Mouse (Mus musculus) kidney, embryonic 15.5 days (tissue): ENCODE measurements at regions not wholly inside any gene's neighbourhood (a gene's known extent, or its start where the extent isn't known, plus 50 kb on each side); places are given as distances from the start of the nearest gene placed in this dataset.
A peak's percentile ranks its signal among the peaks of the same experiment; 100 is the strongest.

Source experiments
- ATAC-seq: fragments of 200-750 bp; cut with Nextera tagmentation; replicated peaks from 2 replicates; pipeline ENCODE4 v1.8.0; 2017; ENCODE audit warnings: moderate TSS enrichment; ENCODE audit not compliant: low FRiP score
- H3K27ac ChIP-seq: fragments of 300-500 bp; sonication (generic); 2 replicates; pipeline ENCODE4 v1.5.1; 2015; ENCODE audit warnings: mild to moderate bottlenecking, inconsistent platforms
- H3K27me3 ChIP-seq: fragments of 300-500 bp; sonication (generic); 2 replicates; pipeline ENCODE4 v1.6.1; 2015; ENCODE audit warnings: inconsistent platforms
- H3K36me3 ChIP-seq: fragments of 300-500 bp; sonication (generic); 2 replicates; pipeline ENCODE4 v1.6.1; 2015; ENCODE audit warnings: inconsistent platforms
- H3K4me1 ChIP-seq: fragments of 300-500 bp; sonication (generic); 2 replicates; pipeline ENCODE4 v1.6.1; 2015; ENCODE audit warnings: inconsistent platforms
- H3K4me2 ChIP-seq: fragments of 300-500 bp; sonication (generic); 2 replicates; pipeline ENCODE4 v1.6.1; 2015; ENCODE audit warnings: moderate library complexity, mild to moderate bottlenecking, inconsistent platforms
- H3K4me3 ChIP-seq: fragments of 300-500 bp; sonication (generic); replicated peaks from 2 replicates; pipeline ENCODE4 v1.5.1; 2015; ENCODE audit warnings: mild to moderate bottlenecking, inconsistent platforms
- H3K9ac ChIP-seq: fragments of 300-500 bp; sonication (generic); 2 replicates; pipeline ENCODE4 v1.6.1; 2015; ENCODE audit warnings: mild to moderate bottlenecking, inconsistent platforms
- H3K9me3 ChIP-seq: fragments of 300-500 bp; sonication (generic); replicated peaks from 2 replicates; pipeline ENCODE4 v1.6.1; 2016; ENCODE audit warnings: inconsistent platforms
- WGBS: fragments of 180-500 bp; shearing (Covaris S2); methylation state at CpG from one replicate; pipeline ENCODE4 v1.1.7; 2015; ENCODE audit warnings: mixed read lengths; 5-methylcytosine and 5-hydroxymethylcytosine counted together

DNA sequence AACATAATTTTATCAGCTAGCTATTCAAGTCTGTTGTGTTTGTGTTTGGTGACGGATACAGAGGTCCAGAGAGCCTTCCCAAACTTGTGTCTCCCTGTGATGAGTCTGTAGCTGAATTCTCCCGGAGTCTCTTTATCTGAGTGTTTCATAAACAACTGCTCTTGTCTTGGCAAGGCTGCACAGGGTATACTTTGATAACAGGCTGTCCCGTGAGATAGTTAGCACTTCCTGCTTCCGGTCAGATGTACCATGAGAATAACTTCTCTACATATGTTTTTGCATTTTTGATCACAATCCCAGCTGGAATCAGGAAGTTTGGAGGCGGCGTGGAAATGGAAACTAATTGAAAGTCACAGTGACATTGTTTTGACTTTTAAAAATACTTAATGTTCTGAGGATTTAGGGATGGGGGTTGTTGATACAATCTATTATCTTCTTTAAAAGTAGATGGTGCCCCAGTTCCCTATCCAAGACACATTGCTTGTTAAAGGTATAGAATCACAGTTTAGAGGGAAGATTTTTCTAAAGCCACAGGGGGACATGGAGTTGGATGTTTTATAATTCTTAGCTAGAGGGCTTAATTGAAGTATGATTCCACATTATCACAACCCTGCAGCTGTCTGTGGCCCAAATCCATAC is 257.9 kb downstream of the Gm10295 start:
- peaks cover 2% of the 10 kb centered on the region; the same call in 1 of the 2 replicates for H3K4me1 ChIP-seq
- ATAC-seq: no peak
- no peak overlapping the region for H3K27ac ChIP-seq
- WGBS: 55% methylated on average over 6 of the region's 6 CpGs
- H3K36me3 ChIP-seq: no peaks in the 10 kb centered on the region
- H3K9me3 ChIP-seq: no peaks in the 10 kb centered on the region
- no peak overlapping the region for H3K4me3 ChIP-seq
- H3K4me2 ChIP-seq: no peak overlapping the region
- H3K27me3 ChIP-seq: no peaks in the 10 kb centered on the region
- no peak overlapping the region for H3K9ac ChIP-seq

DNA sequence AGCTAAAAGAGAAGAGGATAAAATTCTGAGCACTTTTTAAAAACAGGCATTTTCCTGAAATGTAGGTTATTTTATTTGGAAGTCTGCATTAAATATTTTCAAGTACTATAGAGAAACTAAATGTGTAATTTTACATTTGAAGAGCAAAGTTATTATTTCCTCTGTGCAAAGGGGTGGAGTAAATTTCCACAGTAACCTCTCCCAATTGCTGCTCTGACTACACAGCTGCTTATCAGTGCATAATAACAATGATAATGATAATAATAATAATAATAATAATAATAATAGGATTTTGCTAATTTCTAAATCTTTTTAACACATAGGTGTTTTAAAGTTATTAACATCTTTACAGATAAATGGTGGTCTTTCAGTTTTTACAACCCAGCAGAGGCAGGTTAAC is 258.5 kb downstream of the Gm10295 start:
- no peak overlapping the region for H3K4me3 ChIP-seq
- H3K4me2 ChIP-seq: no peak overlapping the region
- H3K27ac ChIP-seq: no peak overlapping the region
- H3K4me1 ChIP-seq: peaks cover 2% of the 10 kb centered on the region; the same call in 1 of the 2 replicates
- H3K27me3 ChIP-seq: no peaks in the 10 kb centered on the region
- ATAC-seq: no peak
- H3K9me3 ChIP-seq: no peaks in the 10 kb centered on the region
- no peak overlapping the region for H3K9ac ChIP-seq
- no peaks in the 10 kb centered on the region for H3K36me3 ChIP-seq

- no peak overlapping the region for H3K27ac ChIP-seq
- no peaks in the 10 kb centered on the region for H3K36me3 ChIP-seq
- no peak overlapping the region for H3K4me2 ChIP-seq
- 52% methylated on average over 3 of the region's 3 CpGs for WGBS
- ATAC-seq: no peak
- no peaks in the 10 kb centered on the region for H3K9me3 ChIP-seq
- H3K4me1 ChIP-seq: peaks cover 2% of the 10 kb centered on the region; the same call in 1 of the 2 replicates
- no peak overlapping the region for H3K9ac ChIP-seq
- no peaks in the 10 kb centered on the region for H3K27me3 ChIP-seq
- H3K4me3 ChIP-seq: no peak overlapping the region
Measured at GRCm38 (mm10) chr7:71092301-71092700, 259.0 kb downstream of the Gm10295 start.

GRCm38 (mm10) chr7:71064446-71065391 is 286.6 kb downstream of the Gm10295 start:
- whole genome bisulfite sequencing: 29% methylated on average over 14 of the region's 14 CpGs
- peaks cover 12% of the 10 kb centered on the region for H3K4me1 ChIP-seq
- no peak overlapping the region for H3K4me2 ChIP-seq
- ATAC-seq: no peak
- no peaks in the 10 kb centered on the region for H3K9me3 ChIP-seq
- no peak overlapping the region for H3K4me3 ChIP-seq
- H3K27me3 ChIP-seq: no peaks in the 10 kb centered on the region
- no peak overlapping the region for H3K9ac ChIP-seq
- H3K36me3 ChIP-seq: no peaks in the 10 kb centered on the region
- H3K27ac ChIP-seq: peak overlapping the region; percentile 30; the same call in 1 of the 2 replicates

GRCm38 (mm10) chr7:71050825-71051224 is 300.5 kb downstream of the Gm10295 start:
- Histone ChIP-seq H3K4me1 (peaks cover 5% of the 10 kb centered on the region; the same call in 1 of the 2 replicates), H3K27ac (no peak overlapping the region), H3K4me3 (no peak overlapping the region), H3K9ac (no peak overlapping the region), H3K9me3 (no peaks in the 10 kb centered on the region), H3K27me3 (no peaks in the 10 kb centered on the region), H3K4me2 (no peak overlapping the region), H3K36me3 (no peaks in the 10 kb centered on the region)
- WGBS: 67% methylated on average over 2 of the region's 2 CpGs
- ATAC-seq: no peak

DNA sequence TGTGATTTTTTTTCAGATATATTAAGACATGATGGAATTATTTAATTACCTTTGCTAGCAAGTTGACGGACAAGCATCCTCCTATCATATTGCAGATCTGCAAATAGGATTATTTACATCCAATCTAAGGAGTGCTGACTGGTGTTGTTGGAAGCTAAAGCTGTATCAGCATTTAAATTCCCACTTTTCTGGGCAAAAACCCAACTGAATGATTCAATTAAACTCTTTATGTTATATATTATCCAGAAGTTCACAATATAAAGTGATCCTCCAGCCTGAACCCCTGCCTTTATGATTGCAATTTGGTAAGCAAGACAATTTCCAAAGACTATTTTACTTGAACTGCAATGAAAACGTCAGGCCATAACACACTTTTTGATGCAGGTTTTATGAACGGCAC is 304.1 kb downstream of the Gm10295 start:
- no peaks in the 10 kb centered on the region for H3K36me3 ChIP-seq
- ATAC-seq: peak; percentile 49; the same call in 1 of the 2 replicates
- H3K9me3 ChIP-seq: no peaks in the 10 kb centered on the region
- peaks cover 5% of the 10 kb centered on the region; the same call in 1 of the 2 replicates for H3K4me1 ChIP-seq
- H3K9ac ChIP-seq: no peak overlapping the region
- H3K4me2 ChIP-seq: no peak overlapping the region
- no peak overlapping the region for H3K4me3 ChIP-seq
- no peaks in the 10 kb centered on the region for H3K27me3 ChIP-seq
- 0 out of 2 replicates have a peak overlapping the region, but pooled peaks have one; percentile 64 for H3K27ac ChIP-seq
- whole genome bisulfite sequencing: 52% methylated on average over 3 of the region's 3 CpGs

- Histone ChIP-seq H3K36me3 (no peaks in the 10 kb centered on the region), H3K27me3 (no peaks in the 10 kb centered on the region), H3K27ac (peak overlapping the region; percentile 46; the same call in 1 of the 2 replicates), H3K9ac (no peak overlapping the region), H3K4me1 (peaks cover 5% of the 10 kb centered on the region; the same call in 1 of the 2 replicates), H3K4me3 (no peak overlapping the region), H3K9me3 (no peaks in the 10 kb centered on the region), H3K4me2 (no peak overlapping the region)
- WGBS: 66% methylated on average over 1 of the region's 1 CpGs
- no peak for ATAC-seq
Measured at GRCm38 (mm10) chr7:71046596-71046995, 304.7 kb downstream of the Gm10295 start.

GRCm38 (mm10) chr7:71043789-71044188 is 307.5 kb downstream of the Gm10295 start:
- no peaks in the 10 kb centered on the region for H3K9me3 ChIP-seq
- no peaks in the 10 kb centered on the region for H3K36me3 ChIP-seq
- H3K4me1 ChIP-seq: peaks cover 5% of the 10 kb centered on the region; the same call in 1 of the 2 replicates
- H3K27me3 ChIP-seq: no peaks in the 10 kb centered on the region
- no peak overlapping the region for H3K4me3 ChIP-seq
- no peak overlapping the region for H3K4me2 ChIP-seq
- no peak overlapping the region for H3K9ac ChIP-seq
- no peak for ATAC-seq
- 0 out of 2 replicates have a peak overlapping the region, but pooled peaks have one; percentile 6 for H3K27ac ChIP-seq
- WGBS: 76% methylated on average over 5 of the region's 5 CpGs

- Histone ChIP-seq H3K4me1 (peaks cover 5% of the 10 kb centered on the region; the same call in 1 of the 2 replicates), H3K9ac (no peak overlapping the region), H3K4me2 (no peak overlapping the region), H3K36me3 (no peaks in the 10 kb centered on the region), H3K27ac (0 out of 2 replicates have a peak overlapping the region, but pooled peaks have one; percentile 6), H3K9me3 (no peaks in the 10 kb centered on the region), H3K27me3 (no peaks in the 10 kb centered on the region), H3K4me3 (no peak overlapping the region)
- WGBS: 70% methylated on average over 8 of the region's 8 CpGs
- ATAC-seq: no peak
Measured at GRCm38 (mm10) chr7:71043128-71043527, 308.2 kb downstream of the Gm10295 start.

DNA sequence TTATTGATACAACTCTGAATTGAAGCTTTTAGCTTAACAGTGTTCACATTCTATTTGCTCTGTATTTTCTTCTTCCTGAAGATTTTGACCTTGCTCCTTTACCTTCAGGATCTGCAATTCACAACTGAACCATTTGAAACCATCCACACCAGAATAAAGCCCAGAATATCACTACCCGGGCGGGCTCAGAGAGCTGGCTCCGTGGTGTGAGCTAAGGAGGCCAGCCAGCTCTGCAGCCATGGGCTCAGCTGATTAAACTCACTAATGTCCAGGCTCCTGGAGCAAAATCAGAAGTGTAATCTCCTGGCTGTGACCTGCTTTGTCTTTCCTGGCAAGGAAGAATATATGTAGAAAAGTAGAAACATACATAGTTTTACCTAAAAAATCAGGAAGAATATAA is 309.9 kb downstream of the Gm10295 start:
- no peak overlapping the region for H3K9ac ChIP-seq
- H3K27ac ChIP-seq: no peak overlapping the region
- H3K36me3 ChIP-seq: no peaks in the 10 kb centered on the region
- H3K4me2 ChIP-seq: no peak overlapping the region
- no peaks in the 10 kb centered on the region for H3K9me3 ChIP-seq
- WGBS: 80% methylated on average over 3 of the region's 3 CpGs
- ATAC-seq: no peak
- peaks cover 5% of the 10 kb centered on the region; the same call in 1 of the 2 replicates for H3K4me1 ChIP-seq
- no peak overlapping the region for H3K4me3 ChIP-seq
- H3K27me3 ChIP-seq: no peaks in the 10 kb centered on the region

GRCm38 (mm10) chr7:71040846-71041245 is 310.4 kb downstream of the Gm10295 start:
- H3K27ac ChIP-seq: no peak overlapping the region
- no peaks in the 10 kb centered on the region for H3K36me3 ChIP-seq
- WGBS: 83% methylated on average over 3 of the region's 3 CpGs
- peaks cover under 1% of the 10 kb centered on the region; the same call in 1 of the 2 replicates for H3K4me1 ChIP-seq
- no peak overlapping the region for H3K4me2 ChIP-seq
- no peak for ATAC-seq
- H3K4me3 ChIP-seq: no peak overlapping the region
- no peaks in the 10 kb centered on the region for H3K27me3 ChIP-seq
- no peaks in the 10 kb centered on the region for H3K9me3 ChIP-seq
- no peak overlapping the region for H3K9ac ChIP-seq

- Histone ChIP-seq H3K4me2 (no peak overlapping the region), H3K4me3 (no peak overlapping the region), H3K27ac (0 out of 2 replicates have a peak overlapping the region, but pooled peaks have one; percentile 42), H3K9ac (no peak overlapping the region), H3K9me3 (no peaks in the 10 kb centered on the region), H3K27me3 (no peaks in the 10 kb centered on the region), H3K4me1 (no peaks in the 10 kb centered on the region), H3K36me3 (no peaks in the 10 kb centered on the region)
- no peak for ATAC-seq
- WGBS: 68% methylated on average over 5 of the region's 5 CpGs
Measured at GRCm38 (mm10) chr7:71038537-71038936, 312.7 kb downstream of the Gm10295 start.
